Mouse (Mus musculus) lung, postnatal 0 days (tissue): ENCODE measurements around the gene Gm10428. TPM values are rescaled to one million over a fixed set of nuclear protein-coding genes. Genes with fewer than 3 reads are reported as not detected.
A peak's percentile ranks its signal among the peaks of the same experiment; 100 is the strongest.

Source experiments
- ATAC-seq: fragments of 200-750 bp; cut with Nextera tagmentation; 2 replicates; pipeline ENCODE4 v1.8.0; 2017; ENCODE audit warnings: moderate library complexity
- DNase-seq: peaks from one replicate; pipeline ENCODE4 v3.0.0-alpha.2; 2016; ENCODE audit warnings: low spot score
- H3K27ac ChIP-seq: fragments of 300-500 bp; sonication (generic); 2 replicates; pipeline ENCODE4 v1.5.1; 2014; ENCODE audit warnings: antibody characterized with exemption, mild to moderate bottlenecking, low read length, mixed read lengths
- H3K27me3 ChIP-seq: fragments of 300-500 bp; sonication (generic); replicated peaks from 2 replicates; pipeline ENCODE4 v1.6.1; 2014; ENCODE audit warnings: low read length, mixed read lengths; ENCODE audit not compliant: insufficient read depth
- H3K36me3 ChIP-seq: fragments of 300-500 bp; sonication (generic); 2 replicates; pipeline ENCODE4 v1.6.1; 2014; ENCODE audit warnings: low read length, mixed read lengths; ENCODE audit not compliant: insufficient read depth
- H3K4me1 ChIP-seq: fragments of 300-500 bp; sonication (generic); 2 replicates; pipeline ENCODE4 v1.6.1; 2014; ENCODE audit warnings: antibody characterized with exemption, low read depth, low read length, mixed read lengths; ENCODE audit not compliant: insufficient read depth
- H3K4me2 ChIP-seq: fragments of 300-500 bp; sonication (generic); replicated peaks from 2 replicates; pipeline ENCODE4 v1.6.1; 2014; ENCODE audit warnings: low read depth, mild to moderate bottlenecking, low read length, moderate library complexity, mixed read lengths
- H3K4me3 ChIP-seq: fragments of 300-500 bp; sonication (generic); 2 replicates; pipeline ENCODE4 v1.5.1; 2014; ENCODE audit warnings: low read depth, low read length
- H3K9ac ChIP-seq: fragments of 300-500 bp; sonication (generic); replicated peaks from 2 replicates; pipeline ENCODE4 v1.6.1; 2014; ENCODE audit warnings: low read depth, mild to moderate bottlenecking
- H3K9me3 ChIP-seq: fragments of 300-500 bp; sonication (generic); 2 replicates; pipeline ENCODE4 v1.6.1; 2016; ENCODE audit warnings: low read length, mixed read lengths
- CTCF ChIP-seq: IDR thresholded peaks from 2 replicates; pipeline ENCODE4 v1.5.1; 2016; ENCODE audit warnings: antibody characterized with exemption, mild to moderate bottlenecking
- EP300 ChIP-seq: IDR thresholded peaks from 2 replicates; pipeline ENCODE4 v1.6.1; 2016; ENCODE audit warnings: antibody characterized with exemption, mild to moderate bottlenecking, control low read depth
- WGBS: fragments of 180-500 bp; shearing (Covaris S2); extraction: QIAGEN DNeasy Blood & Tissue Kit; methylation state at CpG from one replicate; pipeline ENCODE4 v1.1.7; 2014; 5-methylcytosine and 5-hydroxymethylcytosine counted together
- polyA plus RNA-seq: library from polyadenylated mRNA; unstranded; fragments of >200 nt; fragmentation: Nextera tagmentation; extraction: Ambion mirVana; gene quantifications from 2 replicates; pipeline ENCODE4 v1.2.1, GENCODE M21; 2015

Gene Gm10428
- polyA plus RNA-seq, 1 experiment from 2014 or later = not detected

DNA sequence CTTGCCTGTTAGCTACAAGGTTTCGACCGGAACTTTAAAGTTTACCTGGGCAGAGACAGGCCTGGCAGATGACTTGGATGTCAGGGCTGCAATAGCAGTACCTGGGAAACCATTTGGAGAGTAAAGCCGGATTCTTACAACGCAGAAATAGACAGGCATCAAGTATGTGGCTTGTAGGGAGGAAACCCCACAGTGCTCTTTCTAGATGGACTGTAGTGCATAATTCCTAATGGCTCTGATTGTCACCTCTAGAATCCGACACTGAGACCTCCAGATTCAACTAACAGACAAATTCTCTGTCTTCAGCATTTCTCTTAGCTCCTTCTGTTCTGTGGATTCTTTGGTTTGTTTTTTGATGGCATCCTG, 20.9 kb upstream of the Gm10428 start:
- Histone ChIP-seq H3K9me3 (no peaks in the 10 kb centered on the region), H3K9ac (no peak overlapping the region), H3K27me3 (no peaks in the 10 kb centered on the region), H3K4me3 (peak overlapping the region; percentile 64; the same call in 1 of the 2 replicates), H3K36me3 (no peaks in the 10 kb centered on the region), H3K27ac (no peak overlapping the region), H3K4me1 (no peaks in the 10 kb centered on the region), H3K4me2 (peak overlapping the region; percentile 78)
- WGBS = 15% methylated on average over 5 of the region's 5 CpGs
- TF ChIP-seq EP300 (no peak), CTCF (no peak)
- no peak for DNase-seq
- no peak for ATAC-seq

- H3K4me3 ChIP-seq = no peak overlapping the region
- H3K9ac ChIP-seq = no peak overlapping the region
- no peak overlapping the region for H3K4me2 ChIP-seq
- WGBS = 69% methylated on average over 3 of the region's 3 CpGs
- no peaks in the 10 kb centered on the region for H3K27me3 ChIP-seq
- no peak overlapping the region for H3K27ac ChIP-seq
- H3K4me1 ChIP-seq = no peaks in the 10 kb centered on the region
- no peak for TF ChIP-seq CTCF
- TF ChIP-seq EP300 = no peak
- DNase-seq (no peak), ATAC-seq (no peak)
- no peaks in the 10 kb centered on the region for H3K36me3 ChIP-seq
- no peaks in the 10 kb centered on the region for H3K9me3 ChIP-seq
These were observed 20.2 kb upstream of the Gm10428 start for GRCm38 (mm10) chr11:62732665-62733064.

GRCm38 (mm10) chr11:62741186-62741585, 11.7 kb upstream of the Gm10428 start:
- ATAC-seq = no peak
- no peak for TF ChIP-seq EP300
- Histone ChIP-seq H3K27ac (no peak overlapping the region), H3K4me2 (no peak overlapping the region), H3K4me1 (no peaks in the 10 kb centered on the region), H3K36me3 (no peaks in the 10 kb centered on the region), H3K9me3 (no peaks in the 10 kb centered on the region), H3K27me3 (no peaks in the 10 kb centered on the region), H3K4me3 (no peak overlapping the region), H3K9ac (no peak overlapping the region)
- 80% methylated on average over 2 of the region's 2 CpGs for WGBS
- no peak for DNase-seq

- ATAC-seq = no peak
- Histone ChIP-seq H3K4me2 (no peak overlapping the region), H3K9me3 (no peaks in the 10 kb centered on the region), H3K36me3 (no peaks in the 10 kb centered on the region), H3K9ac (no peak overlapping the region), H3K4me3 (no peak overlapping the region), H3K27me3 (no peaks in the 10 kb centered on the region), H3K27ac (no peak overlapping the region), H3K4me1 (no peaks in the 10 kb centered on the region)
- no peak for TF ChIP-seq EP300
- TF ChIP-seq CTCF = no peak
- DNase-seq = no peak
- WGBS = 67% methylated on average over 10 of the region's 10 CpGs
These were observed 10.5 kb upstream of the Gm10428 start for GRCm38 (mm10) chr11:62742261-62742957.

- 49% methylated on average over 5 of the region's 5 CpGs for WGBS
- TF ChIP-seq EP300 (0 out of 2 replicates have a peak, but pooled peaks have one; percentile 11), CTCF (peak; percentile 90)
- DNase-seq = peak; percentile 78
These were observed 8.8 kb upstream of the Gm10428 start for GRCm38 (mm10) chr11:62744103-62744502.

DNA sequence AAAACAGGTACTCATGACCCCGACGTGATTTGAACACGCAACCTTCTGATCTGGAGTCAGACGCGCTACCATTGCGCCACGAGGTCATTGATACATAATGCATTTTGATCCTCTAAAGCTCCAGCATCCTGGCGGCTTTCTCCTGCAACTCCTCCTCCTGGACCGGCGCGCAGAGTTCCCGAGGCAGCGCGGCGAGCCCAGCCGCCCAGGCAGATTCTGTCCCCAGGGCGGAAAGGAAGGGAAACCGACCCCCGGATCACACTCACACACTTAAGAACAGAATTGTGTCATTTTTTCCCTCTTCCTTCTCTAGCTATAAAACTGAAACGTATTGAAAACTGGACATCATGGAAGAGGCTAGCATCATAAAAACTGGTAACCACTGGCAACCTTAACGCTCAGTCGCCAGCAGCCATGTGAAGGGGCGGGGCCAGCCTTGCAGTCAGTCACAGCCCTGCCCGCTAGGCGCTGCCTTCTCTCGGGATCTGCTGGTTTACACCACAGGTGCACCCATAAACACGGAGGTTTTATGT, 6.8 kb upstream of the Gm10428 start:
- Histone ChIP-seq H3K4me3 (peak overlapping the region; percentile 31), H3K36me3 (no peaks in the 10 kb centered on the region), H3K4me1 (no peaks in the 10 kb centered on the region), H3K9me3 (no peaks in the 10 kb centered on the region), H3K4me2 (peak overlapping the region; percentile 51), H3K27ac (no peak overlapping the region), H3K9ac (no peak overlapping the region), H3K27me3 (no peaks in the 10 kb centered on the region)
- no peak for TF ChIP-seq EP300
- peak; percentile 44 for TF ChIP-seq CTCF
- 4% methylated on average over 27 of the region's 27 CpGs for WGBS
- ATAC-seq (peak; percentile 73), DNase-seq (peak; percentile 48)

More at GRCm38 (mm10) chr11:62744103-62744502, 8.8 kb upstream of the Gm10428 start:
- H3K4me2 ChIP-seq = no peak overlapping the region
- H3K27ac ChIP-seq = no peak overlapping the region
- H3K4me1 ChIP-seq = no peaks in the 10 kb centered on the region
- H3K9me3 ChIP-seq = no peaks in the 10 kb centered on the region
- H3K9ac ChIP-seq = no peak overlapping the region
- no peaks in the 10 kb centered on the region for H3K27me3 ChIP-seq
- peak; percentile 73 for ATAC-seq
- H3K36me3 ChIP-seq = no peaks in the 10 kb centered on the region
- H3K4me3 ChIP-seq = no peak overlapping the region
